Mouse (Mus musculus) brain, embryonic 14.5 days (tissue): ENCODE data around the gene Nexn.

Experiments used
- CTCF ChIP-seq: fragments of 200-500 bp; IDR thresholded peaks from 2 replicates; pipeline ENCODE4 v1.5.1; 2012; ENCODE audit warnings: inconsistent platforms, mild to moderate bottlenecking, moderate library complexity, borderline replicate concordance; ENCODE audit not compliant: insufficient read depth, insufficient read length; ENCODE audit errors: extremely low read depth
- POLR2A ChIP-seq: fragments of 200-500 bp; IDR thresholded peaks from 2 replicates; pipeline ENCODE4 v1.6.1; 2012; ENCODE audit warnings: mild to moderate bottlenecking, inconsistent platforms, borderline replicate concordance; ENCODE audit not compliant: poor library complexity, insufficient read depth, insufficient read length, severe bottlenecking; ENCODE audit errors: extremely low read depth

GRCm38 (mm10) chr3:152191791-152192237 is 74.3 kb downstream of the Nexn start:
- TF ChIP-seq CTCF = no peak
- no peak for TF ChIP-seq POLR2A
